Mouse (Mus musculus) spleen, adult 2 months (tissue): ENCODE results near the gene Plcd1.

Source experiments
- CTCF ChIP-seq: fragments of 200-500 bp; IDR thresholded peaks from 2 replicates; pipeline ENCODE4 v1.5.1; 2011; ENCODE audit warnings: mild to moderate bottlenecking, inconsistent platforms; ENCODE audit not compliant: insufficient read depth, insufficient read length, insufficient replicate concordance; ENCODE audit errors: extremely low read depth
- POLR2A ChIP-seq: fragments of 200-500 bp; IDR thresholded peaks from 2 replicates; pipeline ENCODE4 v1.6.1; 2011; ENCODE audit warnings: low read depth, low read length, inconsistent platforms

- TF ChIP-seq CTCF (no peak), POLR2A (no peak)
Observed at GRCm38 (mm10) chr9:119088148-119088801, 5.0 kb downstream of the Plcd1 start.
